Mouse (Mus musculus) B cell, adult 62 days (primary cell): ENCODE data around the gene Ccdc141. TPM values are rescaled to one million over a fixed set of nuclear protein-coding genes. Genes with fewer than 3 reads are reported as not detected.

ENCODE experiments used
- total RNA-seq: library from RNA; stranded (reverse); gene quantifications from 4 replicates; pipeline ENCODE4 v1.2.4, GENCODE M21; 2023

Gene Ccdc141
- 2.6 to 6.1 TPM (median 5.7 TPM) in 4 replicates for total RNA-seq

GRCm38 (mm10) chr2:77170633-77171105, at the start of gene Ccdc141:
Gene Ccdc141 (minus strand): TSS chr2:77170636.

GRCm38 (mm10) chr2:76982391-76983145, 187.9 kb downstream of the Ccdc141 start, which contains the start of gene Ttn:
Gene Ttn (minus strand): TSS chr2:76982547.

Other genes with a start within 250 kb of the Ccdc141 start
- gene Ttn, start 188.1 kb downstream of the Ccdc141 start, total RNA-seq = under 0.01 to 0.13 TPM (median under 0.01 TPM) in 4 replicates
- gene Sestd1, start 110.0 kb upstream of the Ccdc141 start, total RNA-seq = 0.85 to 1.7 TPM (median 1.1 TPM) in 4 replicates